Mouse (Mus musculus) kidney, adult 2 months (tissue): ENCODE data around the gene Piezo1.

ENCODE experiments used
- CTCF ChIP-seq: fragments of 200-500 bp; conservative IDR thresholded peaks from 2 replicates; pipeline ENCODE4 v1.5.1; 2011; ENCODE audit warnings: low read depth, mild to moderate bottlenecking, control low read depth, low read length, moderate library complexity, mixed read lengths; ENCODE audit not compliant: insufficient read depth, insufficient read length
- POLR2A ChIP-seq: fragments of 200-500 bp; IDR thresholded peaks from one replicate; pipeline ENCODE4 v1.6.1; 2011; ENCODE audit warnings: low read depth, low read length, control low read depth

DNA sequence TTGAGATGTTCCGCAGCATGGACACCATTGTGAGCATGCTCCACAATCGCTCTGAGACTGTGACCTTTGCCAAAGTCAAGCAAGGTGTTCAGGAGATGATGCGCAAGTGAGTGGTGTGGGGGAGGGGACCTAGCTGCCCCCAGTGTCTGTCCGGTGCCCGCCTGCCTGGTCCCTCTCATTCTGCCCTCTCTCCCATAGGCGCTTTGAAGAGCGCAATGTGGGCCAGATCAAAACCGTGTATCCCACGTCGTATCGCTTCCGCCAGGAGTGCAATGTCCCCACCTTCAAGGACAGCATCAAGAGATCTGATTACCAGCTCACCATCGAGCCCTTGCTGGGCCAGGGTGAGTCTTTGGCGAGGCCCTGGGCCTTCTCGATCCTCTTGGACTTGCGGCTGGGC lies 18.9 kb upstream of the Piezo1 start:
- TF ChIP-seq POLR2A = no peak
- TF ChIP-seq CTCF = no peak
